Mouse (Mus musculus): ENCODE results near the gene Vegfb.
A peak's percentile ranks its signal among the peaks of the same experiment; 100 is the strongest.
"Not testable (repeated sequence)": the region's sequence is repeated elsewhere in the genome, so short reads cannot be mapped to it uniquely, and the experiment has no call there.

Vegfb gene

DNA sequence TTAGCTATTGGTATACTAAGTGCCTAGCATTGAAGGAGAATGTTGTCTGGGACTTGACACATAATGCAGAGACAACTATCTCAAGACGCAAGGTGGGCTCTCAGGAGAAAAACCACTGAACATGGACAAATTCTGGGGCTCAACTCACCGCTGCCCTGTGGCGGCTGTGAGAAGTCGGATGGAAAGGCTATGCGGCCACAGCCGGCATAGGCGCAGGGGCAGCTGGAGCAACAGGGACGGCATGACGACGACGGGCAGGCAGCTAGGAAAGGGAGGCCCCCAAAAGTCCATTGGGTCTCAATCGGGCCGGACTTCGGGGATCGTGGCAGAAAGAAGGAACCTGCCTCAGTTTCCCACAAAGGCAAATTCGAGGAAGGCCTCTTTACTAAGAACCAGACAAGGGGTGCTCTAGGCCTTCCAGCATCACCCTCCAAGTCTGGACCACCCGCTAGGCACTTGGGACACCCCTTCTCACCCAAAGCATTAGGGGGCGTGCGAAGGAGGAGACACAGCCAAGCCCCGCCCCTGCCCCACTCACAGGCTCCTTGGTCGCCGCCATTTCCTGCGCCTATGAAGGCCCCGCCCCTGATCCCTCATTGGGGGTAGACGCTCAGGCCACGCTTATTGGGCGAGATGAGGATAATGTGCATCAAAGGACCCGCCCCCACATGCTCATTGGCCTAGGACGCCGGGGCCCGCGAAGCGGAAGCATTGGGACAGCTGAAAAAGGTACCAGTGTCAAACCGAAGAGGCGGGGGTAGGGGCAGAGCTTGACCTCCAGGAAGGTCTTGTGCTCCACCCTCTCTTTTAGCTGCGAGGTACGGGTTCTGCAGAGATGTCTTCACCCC, 4.8 kb upstream of the Vegfb start, which contains the start of gene Dnajc4:
Gene Dnajc4, minus strand, starts transcription at position 562 of the 848 bp plus-strand sequence.
- DNase-seq (ENCODE audit: extremely low spot score) = peak; percentile 96

DNA sequence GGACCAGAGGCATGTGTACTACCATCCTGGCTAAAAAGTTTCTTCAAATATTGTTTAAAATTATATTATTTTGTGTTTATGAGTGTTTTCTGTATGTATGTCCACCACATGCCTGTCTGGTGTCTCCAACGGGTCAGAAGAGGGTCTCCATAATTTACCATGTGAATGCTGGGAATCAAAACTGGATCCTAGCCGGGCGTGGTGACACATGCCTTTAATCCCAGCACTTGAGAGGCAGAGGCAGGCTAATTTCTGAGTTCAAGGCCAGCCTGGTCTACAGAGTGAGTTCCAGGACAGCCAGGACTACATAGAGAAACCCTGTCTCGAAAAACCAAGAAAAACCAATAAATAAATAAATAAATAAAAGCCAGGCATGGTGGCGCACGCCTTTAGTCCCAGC, 3.7 kb upstream of the Vegfb start:
- DNase-seq (ENCODE audit: extremely low spot score) = not testable (repeated sequence)

DNA sequence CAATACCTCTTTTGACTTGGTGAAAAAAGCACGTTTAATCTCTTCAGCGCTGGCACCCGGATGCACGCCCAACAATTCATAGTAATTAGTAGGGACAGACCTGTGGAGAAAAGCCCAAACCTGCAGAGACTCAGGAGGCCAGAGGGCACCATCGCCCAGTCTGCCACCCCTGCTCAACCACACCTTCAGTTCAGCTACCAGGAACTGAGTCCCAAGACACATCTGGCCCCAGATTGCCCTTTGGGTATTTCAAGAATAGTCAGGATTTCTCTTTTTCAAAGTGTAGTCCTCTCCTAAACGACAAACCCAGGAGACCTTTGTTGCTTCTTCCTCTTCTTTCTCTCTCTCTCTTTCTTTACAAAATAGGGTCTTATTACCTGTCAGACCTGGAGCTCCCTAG, 3.3 kb upstream of the Vegfb start:
- DNase-seq (ENCODE audit: extremely low spot score) = no peak

DNA sequence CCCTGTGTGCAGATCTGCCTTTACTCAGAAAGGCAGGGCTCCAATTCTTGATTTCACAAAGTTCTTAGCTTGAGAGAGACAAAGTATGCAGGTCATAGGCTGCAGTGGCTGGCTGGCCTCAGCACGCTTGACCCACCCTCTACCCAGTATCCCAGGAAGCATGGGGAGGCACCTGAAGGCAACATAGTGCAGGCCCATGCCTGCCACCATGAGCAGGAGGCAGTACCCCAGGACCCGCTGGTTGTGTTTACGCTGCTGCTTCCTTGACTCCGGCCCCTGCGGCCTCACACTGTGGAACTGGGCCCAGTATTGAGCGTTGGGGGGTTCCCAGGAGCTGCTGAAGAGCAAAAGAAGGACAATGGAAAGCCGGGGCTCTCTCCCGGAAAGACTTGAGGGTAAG, 1.8 kb upstream of the Vegfb start:
- DNase-seq (ENCODE audit: extremely low spot score) = no peak

DNA sequence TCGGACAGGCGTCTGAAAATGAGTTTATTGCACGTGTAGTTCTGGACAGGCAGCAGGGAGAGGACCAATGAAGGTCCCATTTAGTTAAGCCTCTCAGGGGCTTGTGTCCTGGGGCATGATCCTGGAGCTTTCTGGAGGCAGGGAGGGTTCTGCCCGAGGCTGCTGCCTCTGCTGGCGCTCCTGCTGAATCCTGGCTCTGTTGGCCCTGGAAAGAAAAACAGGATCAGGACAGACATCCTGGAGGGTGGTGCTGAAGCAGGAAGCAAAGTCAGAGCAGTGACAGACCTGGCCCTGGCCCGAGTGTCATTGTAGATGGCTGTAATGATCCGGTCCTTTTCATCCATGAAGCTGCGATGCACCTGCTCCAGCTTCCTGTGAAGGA, 444 bp upstream of the Vegfb start:
- DNase-seq (ENCODE audit: extremely low spot score) = no peak

DNA sequence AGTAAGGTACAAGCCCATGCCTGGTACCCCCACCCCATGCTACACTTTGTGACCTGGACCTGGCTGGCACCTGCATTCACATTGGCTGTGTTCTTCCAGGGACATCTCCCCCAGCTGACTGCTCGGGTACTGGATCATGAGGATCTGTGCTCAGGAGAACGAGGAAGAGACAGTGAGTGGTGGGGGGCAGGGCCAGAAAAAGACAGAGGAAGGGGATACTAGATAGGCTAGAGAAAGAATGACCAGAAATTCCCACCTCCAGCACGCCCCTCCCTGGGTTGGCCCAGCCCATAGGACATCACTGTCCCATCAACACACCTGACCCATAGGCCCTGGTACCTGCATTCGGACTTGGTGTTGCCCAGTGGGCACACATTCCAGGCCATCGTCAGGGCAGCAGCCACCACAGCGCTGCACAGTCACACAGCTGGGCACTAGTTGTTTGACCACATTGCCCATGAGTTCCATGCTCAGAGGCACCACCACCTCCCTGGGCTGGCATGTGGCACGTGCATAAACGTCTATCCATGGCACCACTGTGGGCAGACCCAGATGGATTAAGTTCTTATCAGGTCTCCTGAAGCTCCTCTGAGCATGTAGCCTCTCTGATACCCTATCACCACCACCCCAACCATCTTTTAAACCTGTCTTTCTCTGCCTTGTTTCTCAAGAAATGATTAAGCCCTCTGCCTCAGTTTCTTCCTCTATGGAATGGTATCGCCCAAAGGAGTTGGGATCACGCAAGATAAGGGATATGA, 1.3 kb downstream of the Vegfb start:
- DNase-seq (ENCODE audit: extremely low spot score) = no peak

DNA sequence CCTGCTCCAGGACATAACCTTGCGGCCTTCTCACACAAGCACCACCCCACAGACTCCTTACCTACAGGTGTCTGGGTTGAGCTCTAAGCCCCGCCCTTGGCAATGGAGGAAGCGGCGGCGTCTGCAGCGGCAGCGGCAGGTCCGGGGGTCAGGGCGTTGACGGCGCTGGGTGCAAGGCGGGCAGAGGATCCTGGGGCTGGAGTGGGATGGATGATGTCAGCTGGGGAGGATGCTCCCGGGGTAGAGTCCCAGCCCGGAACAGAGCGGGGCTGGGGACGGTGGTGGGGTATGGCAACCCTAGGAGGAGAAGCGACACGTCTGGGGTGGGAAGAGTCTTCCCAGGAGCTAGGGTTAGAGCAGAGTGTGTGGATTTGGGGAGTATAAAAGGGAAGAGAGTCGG, 2.2 kb downstream of the Vegfb start:
- DNase-seq (ENCODE audit: extremely low spot score) = no peak

DNA sequence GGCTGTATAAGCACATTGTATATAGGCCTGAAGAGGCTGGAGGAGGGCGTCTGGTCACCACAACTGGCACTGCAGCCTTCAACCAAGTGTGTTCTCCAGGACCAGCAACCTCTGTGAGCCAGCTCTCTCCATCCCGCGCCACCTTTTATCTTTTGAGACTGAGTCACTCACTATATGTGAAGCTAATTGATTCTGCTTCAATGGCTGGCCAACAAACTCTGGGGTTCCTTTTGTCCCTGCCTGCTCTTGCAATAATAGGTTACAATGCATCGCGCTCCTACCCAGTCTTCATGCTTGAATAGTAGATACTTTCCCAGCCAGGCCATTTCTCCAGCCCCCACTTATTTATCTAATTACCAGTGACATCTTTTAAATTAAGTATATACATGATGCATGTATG, 3.8 kb downstream of the Vegfb start:
- DNase-seq (ENCODE audit: extremely low spot score) = no peak

DNA sequence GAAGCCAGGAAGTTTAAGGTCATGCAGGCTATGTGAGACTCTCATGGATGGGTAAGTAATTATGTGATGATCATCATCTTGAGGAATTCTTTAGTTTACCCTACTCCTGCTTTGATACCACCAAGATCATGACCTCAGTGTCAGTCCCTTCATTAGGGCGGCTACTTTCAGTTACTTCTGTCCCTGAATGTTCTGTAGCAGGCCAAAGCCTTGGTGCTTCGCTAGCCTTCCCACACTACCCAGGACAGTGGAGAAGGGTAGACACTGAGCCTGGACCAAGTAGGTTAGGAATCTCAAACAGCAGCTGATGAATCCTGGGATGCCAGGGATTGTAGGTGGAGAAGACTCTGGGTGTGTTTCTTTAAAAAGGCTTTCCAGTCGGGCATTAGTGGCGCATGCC, 6.0 kb downstream of the Vegfb start:
- DNase-seq (ENCODE audit: extremely low spot score) = no peak

DNA sequence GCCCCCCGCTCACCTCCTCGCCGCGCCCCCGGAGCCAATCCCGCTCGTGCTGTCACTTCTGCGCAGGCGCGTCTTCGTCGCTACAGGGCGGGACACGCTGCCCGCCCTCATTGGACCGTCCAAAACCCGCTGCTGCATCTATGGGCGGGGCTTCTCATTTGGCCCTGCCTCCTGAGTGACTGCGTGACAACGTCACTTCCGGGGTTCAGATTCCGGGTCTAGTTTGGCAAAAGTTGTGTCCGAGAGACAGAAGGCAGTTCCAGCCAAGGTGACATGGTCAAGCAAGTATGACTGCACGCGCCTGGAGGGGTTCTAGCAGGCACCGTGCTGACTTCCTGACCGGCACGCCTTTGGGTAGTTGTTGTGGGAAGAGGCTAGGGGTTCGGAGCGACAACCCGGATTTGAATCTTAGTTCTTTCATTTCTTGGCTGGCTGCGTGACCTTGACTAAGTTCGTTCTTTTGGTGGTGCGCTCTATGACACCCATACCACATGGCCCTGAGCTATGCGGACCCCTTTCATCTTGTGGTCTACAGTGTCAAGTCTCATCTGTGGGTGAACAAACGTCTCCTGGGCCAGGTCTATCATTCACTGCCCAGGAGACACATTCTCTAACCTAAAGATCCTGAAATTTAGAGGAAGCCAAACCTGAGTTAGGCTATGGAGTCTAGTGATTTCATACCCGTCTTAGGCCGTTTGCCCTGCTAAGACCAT, 6.9 kb downstream of the Vegfb start, which contains the start of gene Fkbp2:
Gene Fkbp2, minus strand, starts transcription at position 121 of the 713 bp plus-strand sequence.
- peak; percentile 99 for DNase-seq (ENCODE audit: extremely low spot score)

DNA sequence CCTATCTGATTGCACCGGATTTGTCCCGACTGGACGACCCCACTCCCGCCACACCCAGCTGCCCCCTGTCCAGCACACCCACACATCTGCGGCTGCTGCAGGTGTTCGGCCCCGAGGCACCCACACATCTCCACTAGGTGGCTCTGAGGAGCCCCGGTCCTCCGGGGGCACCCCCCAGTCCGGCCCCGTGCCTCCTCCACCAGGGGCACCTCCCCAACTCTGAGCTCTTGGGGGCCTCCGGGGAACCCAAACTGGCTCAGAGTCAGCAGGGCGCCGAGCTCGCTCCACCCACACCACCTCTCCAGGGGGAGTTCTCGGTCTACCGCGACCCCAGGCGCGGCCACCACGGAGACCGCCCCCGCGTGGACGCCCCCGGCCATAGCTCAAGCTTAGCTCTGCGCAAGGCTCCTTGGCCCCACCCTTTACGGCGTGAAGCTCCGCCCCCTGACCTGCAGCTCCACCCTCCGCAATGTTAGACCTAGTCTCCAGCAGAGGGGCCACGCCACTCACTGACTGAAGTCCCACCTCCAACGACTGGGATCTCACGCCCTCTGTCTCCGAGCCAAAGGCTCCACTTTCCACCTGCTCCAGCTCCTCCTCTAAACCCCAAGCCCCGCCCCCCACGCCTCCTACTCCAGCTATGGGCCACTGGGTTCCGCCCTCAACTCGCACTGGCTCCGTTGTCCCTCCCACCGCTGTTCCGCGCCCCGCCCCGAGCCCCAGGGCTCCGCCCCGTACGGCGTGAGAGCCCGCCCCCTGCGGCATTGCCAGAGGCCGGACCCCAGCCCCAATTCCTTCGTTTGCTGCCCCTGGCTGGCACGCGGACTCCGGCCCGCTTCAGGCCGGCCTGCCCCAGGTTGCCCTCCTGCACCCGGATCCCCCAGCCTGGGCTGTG, 7.7 kb downstream of the Vegfb start:
- peak; percentile 100 for DNase-seq (ENCODE audit: extremely low spot score)

DNA sequence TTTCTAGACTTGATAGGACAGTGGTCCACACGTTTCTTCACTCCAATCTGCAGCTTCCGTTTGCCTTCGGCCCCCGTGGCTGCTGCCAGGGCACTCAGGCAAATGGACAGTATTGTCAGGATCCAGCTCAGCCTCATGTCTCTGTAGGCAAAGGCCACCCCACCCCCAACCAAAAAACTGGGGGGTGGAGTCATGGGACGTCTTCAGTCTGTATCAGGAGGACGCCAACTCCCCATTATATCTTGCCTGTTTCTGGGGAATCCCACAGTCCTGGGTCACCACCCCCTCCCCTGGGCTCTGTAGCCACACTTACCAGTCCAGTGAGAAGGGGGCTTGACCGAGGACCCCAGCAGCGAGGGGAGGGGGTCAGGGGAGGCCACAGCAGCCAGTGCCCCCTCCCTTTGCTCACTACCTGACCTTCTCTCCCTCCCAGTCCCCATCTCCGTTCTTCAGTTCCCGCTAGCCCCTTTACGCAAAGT, 8.4 kb downstream of the Vegfb start:
- peak; percentile 60 for DNase-seq (ENCODE audit: extremely low spot score)

DNA sequence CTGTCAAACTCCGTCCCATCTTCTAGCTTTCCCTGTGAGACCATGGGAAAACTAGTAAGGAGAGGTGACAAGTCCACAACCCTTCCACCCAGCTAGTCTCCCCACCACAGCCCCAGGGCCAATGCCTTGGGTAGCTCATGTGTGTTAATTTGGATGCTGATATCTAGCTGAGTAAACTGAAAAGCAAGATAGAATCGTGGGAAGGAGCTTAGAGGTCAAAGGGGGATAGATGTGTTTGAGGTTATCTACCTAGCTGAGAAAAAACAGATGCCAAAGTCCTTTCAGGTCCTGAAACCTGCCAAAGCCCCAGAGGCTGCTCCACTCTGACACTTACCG, 8.8 kb downstream of the Vegfb start:
- DNase-seq (ENCODE audit: extremely low spot score) = no peak

DNA sequence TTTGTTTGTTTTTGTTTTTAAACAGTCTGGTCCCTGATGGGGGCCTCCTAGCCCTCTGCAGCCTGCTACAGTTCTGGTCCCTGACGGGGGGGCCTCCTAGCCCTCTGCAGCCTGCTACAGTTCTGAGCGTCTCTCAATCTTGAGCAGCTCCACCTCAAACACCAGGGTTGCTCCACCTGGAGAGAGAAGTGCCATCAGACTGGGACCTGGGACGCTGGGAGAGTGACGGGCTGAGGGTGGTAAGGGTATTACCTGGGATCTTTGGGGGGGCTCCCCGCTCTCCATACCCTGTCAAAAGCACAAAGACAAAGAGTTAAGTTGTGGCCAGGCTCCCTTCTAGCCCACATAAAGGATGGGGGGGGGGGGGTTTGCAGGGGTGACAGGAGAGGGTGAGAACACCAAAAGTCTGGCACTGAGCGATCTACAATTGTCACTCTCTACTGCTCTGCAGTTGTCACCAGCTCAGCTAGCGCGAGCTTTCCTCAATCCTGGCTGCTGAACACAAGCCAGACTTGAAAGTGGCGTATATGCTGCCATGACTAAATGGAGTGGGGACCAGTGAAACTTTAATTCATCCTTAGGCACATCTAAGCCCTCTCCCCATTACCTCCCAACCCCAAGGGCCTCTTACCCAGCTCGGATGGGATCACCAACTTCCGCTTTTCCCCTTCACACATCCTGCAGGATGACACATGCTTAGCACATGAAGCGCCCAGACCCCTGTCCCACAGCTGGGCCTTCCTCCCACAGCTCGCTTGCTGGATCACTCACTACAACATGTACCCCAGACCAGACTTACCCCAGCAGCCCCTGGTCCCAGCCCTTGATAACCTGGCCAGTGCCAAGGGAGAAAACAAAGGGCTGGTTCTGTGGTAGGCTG, 9.5 kb downstream of the Vegfb start:
- no peak for DNase-seq (ENCODE audit: extremely low spot score)

DNA sequence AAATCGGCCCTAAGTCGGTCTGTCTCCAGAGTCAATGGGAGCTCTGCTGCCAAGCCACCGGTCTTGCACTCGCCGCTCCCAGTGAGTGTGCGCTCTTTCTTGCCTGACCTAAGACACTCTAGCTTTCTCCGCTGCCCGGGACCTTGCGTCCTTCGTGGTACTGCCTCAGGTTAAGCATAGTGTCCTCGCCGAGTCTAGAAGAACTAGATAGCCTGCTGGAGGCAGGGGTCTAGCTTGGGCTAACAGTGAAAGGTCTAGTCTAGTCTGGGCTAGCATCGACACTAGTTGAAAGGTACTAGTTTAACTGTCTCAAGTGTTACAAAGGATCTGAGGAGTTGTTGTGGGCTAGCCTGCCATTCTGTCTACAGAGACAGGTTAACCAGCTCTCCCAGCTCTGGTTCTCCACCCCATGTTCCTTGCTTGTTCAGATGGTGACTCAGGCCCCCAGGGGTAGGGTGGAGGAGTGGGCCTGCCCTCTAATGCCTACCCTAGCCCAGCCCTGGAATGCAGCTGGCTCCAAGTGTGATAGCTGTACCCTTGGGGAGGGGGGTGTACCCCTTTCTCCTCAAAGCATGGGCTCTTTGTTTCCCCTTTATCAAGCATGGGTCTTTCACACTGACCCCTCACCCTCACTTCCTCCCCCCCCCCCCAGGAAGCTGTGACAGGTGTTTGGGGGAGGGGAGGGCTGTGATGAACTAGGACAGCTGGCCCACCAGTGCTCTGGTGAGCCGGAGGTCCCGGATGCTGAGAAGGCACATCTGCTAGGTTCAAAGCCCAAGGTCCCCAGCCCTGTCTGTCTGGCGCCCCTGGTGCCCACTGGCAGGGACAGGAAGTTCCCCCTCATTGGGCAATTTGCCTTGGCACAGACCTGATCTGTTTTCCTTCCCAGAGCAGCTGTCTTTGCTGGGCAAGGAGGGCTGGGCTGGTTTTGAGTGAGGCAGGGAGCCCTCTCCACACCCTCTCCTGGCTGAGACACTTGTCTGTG, 11.6 kb downstream of the Vegfb start, which contains the start of gene Plcb3:
Gene Plcb3, minus strand, starts transcription at position 934 of the 985 bp plus-strand sequence.
- DNase-seq (ENCODE audit: extremely low spot score) = peak; percentile 77

DNA sequence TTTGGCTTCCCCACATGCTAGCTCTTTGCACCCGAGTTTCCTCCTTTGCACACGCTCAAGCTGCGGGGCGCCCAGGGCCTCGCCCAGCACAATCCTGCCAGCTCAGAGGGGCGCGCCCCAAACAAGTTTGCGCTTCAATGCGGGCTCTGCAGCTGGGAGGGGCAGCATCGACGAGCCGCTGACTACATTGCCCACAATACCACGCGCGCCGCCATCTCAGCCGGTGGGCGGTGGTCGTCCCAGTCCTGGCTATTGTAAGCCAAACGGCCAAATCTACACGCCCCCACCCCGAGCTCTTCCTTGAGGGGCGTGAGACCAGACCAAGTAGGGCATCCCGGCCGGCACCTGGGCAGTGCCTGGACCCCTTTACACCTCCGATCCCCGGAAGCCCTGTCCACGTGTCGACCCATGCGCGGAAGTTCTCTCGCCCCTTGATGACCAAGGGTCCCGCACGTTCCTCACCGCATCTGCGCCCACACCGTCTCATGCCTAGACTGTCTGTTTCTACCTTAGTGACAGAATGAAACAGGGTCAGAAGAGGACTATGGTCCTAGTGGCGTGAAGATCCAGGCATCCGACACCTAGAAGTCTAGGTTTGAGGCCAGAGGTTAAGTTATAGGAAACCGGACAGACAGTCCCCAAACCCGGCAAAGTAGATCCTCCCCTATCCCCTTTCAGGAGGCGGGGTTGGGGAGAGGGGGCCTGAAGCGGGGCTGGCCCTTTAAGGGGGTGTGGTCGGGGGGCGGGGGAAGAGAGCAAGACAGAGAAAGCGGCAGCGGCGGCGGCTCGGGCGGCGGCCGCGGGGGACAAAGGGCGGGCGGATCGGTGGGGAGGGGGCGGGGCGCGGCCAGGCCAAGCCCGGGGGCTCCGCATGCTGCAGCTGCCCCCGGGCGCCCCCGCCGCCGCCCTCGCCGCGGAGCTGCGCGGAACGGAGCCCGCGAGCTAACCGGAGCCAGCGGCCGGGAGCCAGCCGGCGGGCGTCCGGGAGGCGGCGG, 12.9 kb downstream of the Vegfb start, which contains the start of gene Ppp1r14b:
Gene Ppp1r14b, plus strand, starts transcription at position 758 of the 995 bp plus-strand sequence.
- DNase-seq (ENCODE audit: extremely low spot score) = peak; percentile 95

DNA sequence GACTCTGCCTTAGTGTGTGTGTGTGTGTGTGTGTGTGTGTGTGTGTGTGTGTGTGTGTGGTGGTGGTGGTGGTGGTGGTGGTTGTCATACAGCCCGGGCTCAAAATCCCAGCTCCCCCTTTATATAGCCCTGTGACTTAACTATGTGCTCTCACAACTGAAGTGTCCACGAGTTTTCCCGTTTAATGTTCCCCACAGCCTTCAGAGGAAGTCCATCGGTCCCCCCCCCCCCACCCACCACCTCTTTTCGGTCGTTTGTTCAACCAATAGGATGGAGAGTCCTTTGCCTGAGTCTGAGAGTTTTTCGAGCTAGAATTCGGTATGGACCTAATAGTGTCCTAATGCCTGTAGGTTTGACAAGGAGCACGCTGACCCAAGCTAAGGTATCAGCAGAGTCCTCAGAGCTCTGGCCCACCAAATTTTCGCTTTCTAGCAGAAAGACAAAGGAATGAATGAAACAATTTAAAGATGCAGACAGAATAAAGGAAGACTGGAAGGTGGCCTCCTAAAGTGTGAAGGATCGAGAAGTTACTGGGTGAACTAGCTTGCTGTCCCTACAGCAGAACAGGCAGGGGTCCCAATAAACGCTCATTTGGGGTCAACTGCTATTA, 13.8 kb downstream of the Vegfb start:
- no peak for DNase-seq (ENCODE audit: extremely low spot score)

All from embryo, embryonic 9.5 days (tissue).